Mouse (Mus musculus) heart, adult 8-10 months (tissue): ENCODE results near the gene Cul7. TPM values are rescaled to one million over a fixed set of nuclear protein-coding genes. Genes with fewer than 3 reads are reported as not detected.

Source experiments
- DNase-seq: peaks from one replicate; pipeline ENCODE4 v3.0.0; 2022; ENCODE audit warnings: low spot score
- total RNA-seq, 4 experiments: library from RNA; stranded (reverse); gene quantifications; 2 replicates each; pipeline ENCODE4 v1.2.4; 2022

Gene Cul7
- 10 to 100 TPM; 16.5 to 21.2 (median 18.7) TPM for total RNA-seq

- peak; percentile 88 for DNase-seq
Observed at GRCm38 (mm10) chr17:46650232-46651031, at the start of gene Cul7. TSS of gene Cul7 (plus strand) at chr17:46650337.

DNA sequence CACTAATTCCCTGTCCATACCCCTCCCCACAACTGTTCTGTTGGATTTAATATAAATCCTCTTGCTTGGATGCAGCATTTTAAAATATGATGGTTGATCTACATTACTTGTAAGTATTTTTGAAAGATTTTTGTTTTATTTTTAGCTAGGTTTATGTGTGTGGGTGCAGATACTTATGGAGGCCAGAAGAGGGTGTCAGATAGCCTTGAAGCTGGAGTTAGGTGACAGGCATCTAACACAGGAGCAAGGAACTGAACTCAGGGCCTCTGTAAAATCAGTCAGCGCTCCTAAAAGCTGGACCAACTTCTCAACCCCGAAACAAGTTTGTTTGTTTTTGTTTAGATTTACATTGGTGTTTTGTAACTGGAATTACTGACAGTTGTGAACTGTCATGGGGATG is 49.6 kb upstream of the Cul7 start:
- DNase-seq: no peak

- DNase-seq: no peak
Observed at GRCm38 (mm10) chr17:46602212-46602611, 47.9 kb upstream of the Cul7 start.

DNA sequence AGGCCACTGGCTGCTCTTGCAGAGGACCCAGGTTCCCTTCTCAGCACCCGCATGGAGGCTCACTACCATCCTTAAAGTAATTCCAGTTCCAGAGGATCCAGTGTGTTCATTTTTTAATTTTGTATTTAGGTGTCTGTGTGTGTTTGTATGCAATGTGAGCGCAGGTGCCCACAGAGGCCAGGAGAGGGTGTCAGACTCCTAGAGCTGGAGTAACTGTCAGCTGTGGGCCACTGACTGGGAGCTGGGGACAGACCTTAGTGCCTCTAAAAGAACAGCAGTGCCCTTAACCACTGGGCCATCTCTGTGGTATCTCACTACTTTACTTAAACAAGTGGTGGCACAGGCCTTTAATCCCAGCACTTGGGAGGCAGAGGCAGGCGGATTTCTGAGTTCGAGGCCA is 46.9 kb upstream of the Cul7 start:
- no peak for DNase-seq

DNA sequence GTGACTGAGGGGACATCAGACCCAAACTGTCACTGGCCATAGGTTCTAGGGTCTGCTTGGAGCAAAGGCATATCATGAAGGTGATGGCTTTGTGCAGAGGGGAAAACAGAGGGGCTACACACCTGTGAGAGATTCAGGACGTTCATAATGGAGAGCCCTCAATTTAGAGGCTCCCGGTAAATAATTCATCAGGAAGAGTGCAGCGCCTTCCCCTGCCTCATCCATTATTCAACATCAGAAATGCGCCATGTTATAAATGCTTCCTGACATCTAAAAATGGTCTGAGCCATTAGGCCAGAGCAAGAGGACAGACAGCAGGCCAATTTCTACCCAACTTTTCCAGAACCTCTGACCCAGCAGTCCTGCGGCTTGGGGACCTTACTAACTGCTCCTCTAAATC is 45.0 kb upstream of the Cul7 start:
- no peak for DNase-seq

DNA sequence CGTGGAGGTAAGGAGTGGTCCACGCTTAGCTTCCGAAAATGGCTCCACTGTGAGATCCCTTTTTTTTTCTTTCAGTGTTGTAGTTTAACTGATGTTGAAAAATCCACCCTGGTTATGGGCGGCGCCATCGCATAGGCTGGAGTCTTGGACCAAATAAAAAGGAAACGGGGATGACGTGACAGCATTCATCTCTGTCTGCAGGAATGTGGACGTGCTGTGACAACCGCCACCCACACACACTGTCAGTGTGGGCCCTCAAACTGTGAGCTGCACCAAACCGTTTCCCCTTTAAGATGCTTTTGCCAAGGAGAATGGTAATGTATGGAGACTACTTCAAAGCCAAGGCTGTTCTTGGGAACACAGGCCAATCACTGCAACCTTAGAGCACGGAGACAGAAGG is 44.1 kb upstream of the Cul7 start:
- no peak for DNase-seq

DNA sequence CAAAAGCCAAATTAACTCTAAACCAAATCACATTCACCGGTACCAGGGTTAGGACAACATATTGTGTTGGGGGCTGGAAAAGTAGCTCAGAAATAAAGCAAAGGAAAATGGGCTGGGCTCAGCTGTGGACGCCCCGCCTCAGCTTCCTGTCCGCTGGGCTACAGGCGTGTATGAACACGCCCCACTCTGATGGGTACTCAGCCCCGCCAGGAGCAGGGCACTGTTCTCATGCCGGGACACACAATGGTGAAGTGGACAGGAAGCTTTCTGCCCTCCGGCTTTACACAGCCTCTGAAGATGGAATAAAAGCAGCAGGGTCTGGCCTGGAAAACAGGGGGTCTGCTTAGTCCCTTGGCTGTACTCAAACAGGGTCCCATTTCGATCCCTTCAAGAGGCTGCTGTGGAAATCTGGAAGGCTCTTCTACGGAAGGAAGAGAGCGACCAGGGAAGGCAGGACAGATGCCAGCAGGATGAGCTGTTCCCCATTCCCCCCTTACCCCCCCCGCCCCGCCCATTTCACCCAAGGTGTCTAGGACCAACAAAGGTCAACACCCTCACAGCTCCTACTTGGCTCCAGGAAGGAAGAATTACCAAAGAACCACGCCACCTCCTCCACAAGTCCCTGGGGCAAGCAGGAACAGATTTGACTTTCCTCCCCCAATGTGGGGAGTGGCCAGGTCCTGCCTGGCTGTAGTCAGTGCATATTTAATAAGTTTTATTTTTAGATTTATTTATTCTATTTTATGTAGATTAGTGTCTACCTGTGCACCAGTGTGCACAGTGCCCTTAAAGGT is 40.2 kb upstream of the Cul7 start:
- DNase-seq: peak; percentile 49

- no peak for DNase-seq
Observed at GRCm38 (mm10) chr17:46611316-46611715, 38.8 kb upstream of the Cul7 start.

- no peak for DNase-seq
Observed at GRCm38 (mm10) chr17:46612189-46612588, 37.9 kb upstream of the Cul7 start.

DNA sequence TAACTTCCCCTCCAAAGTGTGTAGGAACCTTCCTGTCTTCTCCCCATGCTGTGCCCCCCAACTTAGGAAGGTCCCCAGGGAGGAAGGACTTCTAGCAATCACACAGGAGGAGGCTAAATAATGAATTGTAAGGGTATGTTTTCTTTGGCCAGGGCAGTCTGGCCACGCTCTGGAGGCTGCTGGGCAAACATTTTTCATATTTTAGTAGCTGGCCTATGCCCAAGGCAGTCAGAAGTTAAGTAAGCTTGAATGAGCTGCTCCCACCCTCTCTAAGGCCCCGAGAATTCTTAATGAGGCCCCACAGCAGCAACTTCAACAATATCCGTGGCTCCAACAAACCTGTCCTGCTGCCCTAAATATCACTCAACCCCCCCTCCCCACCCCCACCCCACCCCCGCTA is 37.3 kb upstream of the Cul7 start:
- DNase-seq: no peak

DNA sequence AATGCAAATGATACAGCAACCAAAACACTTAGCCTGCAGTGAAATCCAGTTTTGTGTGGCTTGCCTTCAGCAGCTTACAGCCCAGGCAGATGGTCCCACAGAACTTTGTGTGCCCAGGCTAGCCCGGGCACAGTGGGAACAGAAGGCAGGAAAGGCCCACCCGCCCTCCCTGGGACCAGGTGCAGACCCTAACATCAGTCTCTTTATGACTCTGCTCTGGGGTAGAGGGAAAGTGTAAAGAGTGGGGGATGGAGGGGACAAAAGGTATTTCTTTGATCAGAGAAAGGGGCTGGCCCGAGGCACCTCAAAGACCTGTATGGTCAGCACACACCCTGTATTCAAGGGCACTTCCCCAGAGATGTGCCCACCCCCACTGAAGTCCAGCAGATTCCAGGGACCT is 36.9 kb upstream of the Cul7 start:
- no peak for DNase-seq

DNA sequence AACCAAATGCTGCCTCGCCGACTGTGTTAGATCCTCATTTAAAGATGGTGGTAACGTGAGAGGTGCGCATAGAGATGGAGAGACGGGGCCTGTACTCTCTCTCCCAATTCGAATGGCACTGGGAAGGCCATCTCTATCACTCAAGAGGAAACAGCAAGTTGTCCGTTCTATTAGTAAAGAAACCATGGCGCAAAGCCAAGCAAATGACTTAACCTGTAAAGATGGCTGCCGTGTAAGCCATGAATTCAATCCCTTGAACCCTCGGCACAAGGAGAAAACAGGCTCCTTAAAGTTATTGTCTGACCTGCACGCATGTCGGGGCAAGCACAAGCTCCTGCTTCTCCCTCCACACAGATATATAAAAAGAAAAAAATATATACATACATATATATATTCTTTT is 32.3 kb upstream of the Cul7 start:
- no peak for DNase-seq

GRCm38 (mm10) chr17:46618394-46618768 is 31.8 kb upstream of the Cul7 start:
- DNase-seq: no peak

GRCm38 (mm10) chr17:46618769-46619682 is 31.1 kb upstream of the Cul7 start:
- no peak for DNase-seq

DNA sequence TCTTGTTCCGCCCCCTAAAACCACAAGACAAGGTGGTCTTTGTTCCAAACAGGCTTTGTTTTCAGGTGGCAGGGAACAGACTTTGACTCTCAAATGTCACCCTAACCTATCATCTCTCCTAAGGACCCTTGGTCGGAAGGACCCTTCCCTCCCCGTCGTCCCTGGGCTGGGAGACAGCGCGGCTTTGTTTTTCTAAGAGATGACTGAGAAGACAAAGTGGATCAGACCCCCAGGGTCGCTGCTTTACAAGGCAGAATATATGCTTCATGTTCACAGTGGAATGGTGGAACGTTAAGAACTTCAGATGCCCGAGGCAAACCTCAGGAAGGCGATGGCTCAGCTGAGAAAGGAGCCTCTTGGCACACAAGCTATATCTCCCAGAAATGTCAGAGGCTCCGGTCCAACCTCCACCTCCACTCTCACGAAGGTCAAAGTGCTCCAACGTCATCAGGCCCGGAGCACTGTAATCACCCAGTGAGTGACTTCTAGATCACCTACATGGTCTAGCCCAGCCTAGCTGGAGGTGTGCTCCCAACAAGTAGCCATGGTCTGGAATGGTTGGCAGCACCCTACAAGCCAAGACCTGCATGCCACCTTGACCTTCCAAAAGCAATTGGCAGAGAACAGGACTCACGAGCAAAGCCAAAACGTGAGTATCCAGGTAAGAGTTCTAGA is 30.3 kb upstream of the Cul7 start:
- no peak for DNase-seq

- DNase-seq: no peak
Observed at GRCm38 (mm10) chr17:46621324-46621723, 28.8 kb upstream of the Cul7 start.

DNA sequence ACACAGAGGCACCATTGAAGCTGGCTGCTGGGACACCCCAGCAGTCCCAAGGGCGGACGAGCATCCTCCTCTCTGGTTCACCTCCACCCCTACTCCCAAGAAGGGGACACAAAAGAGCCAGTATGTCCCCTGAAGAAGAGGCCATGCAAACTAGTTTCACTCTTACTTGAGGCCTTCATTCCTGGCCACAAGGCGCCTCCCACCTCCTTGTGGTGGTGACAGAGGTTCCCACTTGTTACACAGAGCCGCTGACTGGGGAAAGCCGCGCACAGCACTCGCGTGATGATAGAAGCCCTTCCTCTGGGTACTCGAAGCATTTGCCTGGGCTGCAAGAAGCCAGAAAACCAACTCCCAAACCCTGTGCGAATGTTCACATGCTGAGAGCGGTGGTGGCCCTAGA is 27.9 kb upstream of the Cul7 start:
- no peak for DNase-seq

- DNase-seq: no peak
Observed at GRCm38 (mm10) chr17:46623819-46624557, 26.1 kb upstream of the Cul7 start.

GRCm38 (mm10) chr17:46624598-46624997 is 25.5 kb upstream of the Cul7 start:
- no peak for DNase-seq

DNA sequence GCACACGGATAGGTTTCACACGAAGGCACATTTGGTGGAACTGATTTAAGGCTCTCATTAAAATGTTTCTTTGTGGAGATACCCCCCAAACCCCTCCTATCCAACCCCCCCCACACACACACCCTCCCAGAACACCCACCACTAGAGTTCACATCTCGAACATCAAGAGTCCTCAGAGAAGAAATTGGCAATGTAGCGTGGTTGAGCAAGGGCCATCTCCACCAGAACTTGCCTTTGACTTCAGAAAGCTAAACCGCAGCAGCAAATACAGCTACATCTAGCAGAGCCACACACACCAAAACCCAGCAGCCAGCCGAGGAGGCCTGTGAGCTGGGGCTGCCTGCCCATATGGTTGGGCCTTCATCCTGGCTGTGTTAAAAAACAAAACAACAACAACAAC is 22.7 kb upstream of the Cul7 start:
- no peak for DNase-seq

GRCm38 (mm10) chr17:46628471-46628790 is 21.7 kb upstream of the Cul7 start:
- DNase-seq: no peak
